Mouse (Mus musculus) cerebellum, adult 11-12 months (tissue): ENCODE data around the gene Ccdc167.

Source experiments
- DNase-seq: peaks from one replicate; pipeline ENCODE4 v3.0.0; 2022

Ccdc167 gene

GRCm38 (mm10) chr17:29684275-29684674, 32.6 kb downstream of the Ccdc167 start:
- DNase-seq: no peak

GRCm38 (mm10) chr17:29683127-29683526, 33.7 kb downstream of the Ccdc167 start:
- DNase-seq: no peak

- DNase-seq: no peak
Observed at GRCm38 (mm10) chr17:29682261-29682660, 34.6 kb downstream of the Ccdc167 start.

GRCm38 (mm10) chr17:29681669-29682068, 35.2 kb downstream of the Ccdc167 start:
- no peak for DNase-seq

- no peak for DNase-seq
Observed at GRCm38 (mm10) chr17:29680921-29681320, 35.9 kb downstream of the Ccdc167 start.

GRCm38 (mm10) chr17:29680174-29680573, 36.7 kb downstream of the Ccdc167 start:
- DNase-seq: peak; percentile 99

GRCm38 (mm10) chr17:29679038-29679767, 37.6 kb downstream of the Ccdc167 start:
- DNase-seq: no peak

- DNase-seq: no peak
Observed at GRCm38 (mm10) chr17:29678526-29678925, 38.3 kb downstream of the Ccdc167 start.

GRCm38 (mm10) chr17:29673325-29673724, 43.5 kb downstream of the Ccdc167 start:
- no peak for DNase-seq

- no peak for DNase-seq
Observed at GRCm38 (mm10) chr17:29671021-29671420, 45.8 kb downstream of the Ccdc167 start.

GRCm38 (mm10) chr17:29669936-29670335, 46.9 kb downstream of the Ccdc167 start:
- DNase-seq: no peak

GRCm38 (mm10) chr17:29669030-29669429, 47.8 kb downstream of the Ccdc167 start:
- no peak for DNase-seq

GRCm38 (mm10) chr17:29668051-29668986, 48.5 kb downstream of the Ccdc167 start:
- peak; percentile 92 for DNase-seq

- peak; percentile 39 for DNase-seq
Observed at GRCm38 (mm10) chr17:29662145-29662544, 54.7 kb downstream of the Ccdc167 start.

GRCm38 (mm10) chr17:29660762-29661391, 56.0 kb downstream of the Ccdc167 start:
- DNase-seq: no peak

GRCm38 (mm10) chr17:29660076-29660761, 56.6 kb downstream of the Ccdc167 start, which contains the start of gene Cmtr1:
Gene Cmtr1, plus strand, starts transcription at chr17:29660595.
- DNase-seq: peak; percentile 95

GRCm38 (mm10) chr17:29658249-29658648, 58.6 kb downstream of the Ccdc167 start:
- DNase-seq: no peak

GRCm38 (mm10) chr17:29642219-29642618, 74.6 kb downstream of the Ccdc167 start:
- DNase-seq: no peak

- no peak for DNase-seq
Observed at GRCm38 (mm10) chr17:29640971-29641370, 75.9 kb downstream of the Ccdc167 start.

GRCm38 (mm10) chr17:29637895-29638294, 78.9 kb downstream of the Ccdc167 start:
- no peak for DNase-seq

GRCm38 (mm10) chr17:29637377-29637776, 79.5 kb downstream of the Ccdc167 start:
- no peak for DNase-seq
